Mouse (Mus musculus) G1E (cell line): ENCODE data around the gene Edem2.

Source experiments
- CTCF ChIP-seq: IDR thresholded peaks from 2 replicates; pipeline ENCODE4 v1.5.1; 2012; ENCODE audit warnings: low read depth, low read length, inconsistent platforms, mixed read lengths
- GATA1 ChIP-seq: IDR thresholded peaks from 2 replicates; pipeline ENCODE4 v1.6.1; 2012; ENCODE audit warnings: borderline replicate concordance, low read length, inconsistent platforms, mixed read lengths
- TAL1 ChIP-seq: conservative IDR thresholded peaks from 2 replicates; pipeline ENCODE4 v1.6.1; 2012; ENCODE audit warnings: low read depth, low read length, inconsistent platforms, mixed read lengths

DNA sequence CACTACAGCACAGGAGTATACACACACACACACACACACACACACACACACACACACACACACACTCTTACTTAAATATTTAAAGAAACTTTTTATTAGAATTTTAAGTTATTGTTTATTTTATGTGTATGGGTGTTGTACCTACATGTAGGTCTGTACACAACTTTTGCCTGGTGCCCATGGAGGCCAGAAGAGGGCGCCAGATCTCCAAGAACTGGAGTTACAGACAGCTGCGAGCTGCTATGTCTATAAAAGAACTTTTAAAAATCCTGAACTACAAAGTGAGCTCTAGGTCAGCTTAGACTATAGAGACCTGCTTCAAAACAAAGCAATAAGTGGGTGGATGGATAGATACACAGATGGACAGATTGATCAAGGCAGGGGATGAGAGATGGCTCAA, 55.7 kb downstream of the Edem2 start:
- TF ChIP-seq CTCF (peak; percentile 27; the same call in 1 of the 2 replicates), GATA1 (no peak), TAL1 (no peak)
